ENCODE assay signal across 17 mouse cellular contexts in the genomic region with DNA sequence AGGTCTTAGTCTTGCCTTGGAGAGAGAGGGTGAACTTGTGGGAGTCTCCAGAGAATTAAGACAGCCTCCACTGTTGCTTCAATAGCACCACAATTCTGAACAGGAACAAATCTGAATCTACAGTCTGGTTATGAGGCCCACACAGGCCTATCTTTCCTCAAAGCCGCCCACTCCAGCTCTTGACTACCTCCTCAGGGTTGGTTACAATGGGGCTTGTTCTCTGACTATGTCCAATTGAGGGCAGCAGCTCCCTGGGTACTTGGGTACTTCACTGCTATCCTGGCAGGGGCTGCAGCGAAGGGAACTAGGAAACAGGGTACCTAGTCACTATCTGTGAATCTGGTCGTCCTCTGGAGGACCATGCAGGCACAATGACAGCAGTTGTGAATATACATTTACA.
DNase-seq lines count a peak whose midpoint lies in the region; ATAC-seq and TF ChIP-seq lines count a peak whose summit lies in the region.
"Had no signal": no experiment of that assay in that cellular context is flagged by ENCODE, and none has a peak within 500 bp of the region (broad histone marks: within the 10 kb centered on the region; RNA-seq: fewer than 3 reads in every experiment).

No protein-coding gene starts in this region.

- TF ChIP-seq CTCF in hindbrain, postnatal 0 days (IDR thresholded peaks at IDR 0.05; ENCODE audit: low read depth), result no peak

- DNase-seq in forebrain, embryonic 10.5 days (ENCODE audit: extremely low spot score, low spot score), result no peak
- DNase-seq in hindbrain, postnatal 0 days (ENCODE audit: low spot score), result no peak
- DNase-seq in neural tube, embryonic 10.5 days (ENCODE audit: extremely low spot score, low spot score), result no peak
- no peak for DNase-seq in spleen, postnatal 4 days (ENCODE audit: low spot score in 2 of 2)
- DNase-seq: adrenal gland, postnatal 10 days; cerebellum, adult 11-12 months; cerebellum, adult 9-10 months; cerebellum, postnatal 25 days; forebrain, postnatal 0 days; gastrocnemius, postnatal 36 days; heart, postnatal 36 days had no signal

- H3K27me3 ChIP-seq in forebrain, embryonic 15.5 days, result no peaks in the 10 kb centered on the region
- no peaks in the 10 kb centered on the region for H3K27me3 ChIP-seq in forebrain, embryonic 10.5 days (ENCODE audit: poor library complexity, severe bottlenecking)
- no peaks in the 10 kb centered on the region for H3K27me3 ChIP-seq in hindbrain, embryonic 13.5 days
- no peaks in the 10 kb centered on the region for H3K27me3 ChIP-seq in hindbrain, postnatal 0 days (ENCODE audit: insufficient read depth, low read length)
- no peaks in the 10 kb centered on the region for H3K27me3 ChIP-seq in neural tube, embryonic 15.5 days (replicated peaks)
- H3K27me3 ChIP-seq: embryonic facial prominence, embryonic 12.5 days; heart, embryonic 13.5 days had no signal

- 83% methylated on average over 3 of the region's 3 CpGs for WGBS in forebrain, embryonic 15.5 days
- WGBS in forebrain, embryonic 10.5 days, result 88% methylated on average over 3 of the region's 3 CpGs
- WGBS in hindbrain, embryonic 13.5 days, result 89% methylated on average over 3 of the region's 3 CpGs
- WGBS in hindbrain, postnatal 0 days, result 83% methylated on average over 3 of the region's 3 CpGs
- WGBS in neural tube, embryonic 15.5 days, result 81% methylated on average over 3 of the region's 3 CpGs

- no peak for ATAC-seq in forebrain, embryonic 15.5 days (replicated peaks)
- ATAC-seq in hindbrain, embryonic 13.5 days (ENCODE audit: low FRiP score), result no peak
- no peak for ATAC-seq in hindbrain, postnatal 0 days
- no peak for ATAC-seq in neural tube, embryonic 15.5 days (ENCODE audit: low FRiP score)
- ATAC-seq: forebrain, postnatal 0 days had no signal

- H3K4me3 ChIP-seq in forebrain, embryonic 15.5 days, result no peak overlapping the region
- H3K4me3 ChIP-seq in forebrain, embryonic 10.5 days, result no peak overlapping the region
- H3K4me3 ChIP-seq in hindbrain, embryonic 13.5 days, result no peak overlapping the region
- H3K4me3 ChIP-seq in hindbrain, postnatal 0 days (ENCODE audit: low read length), result no peak overlapping the region
- no peak overlapping the region for H3K4me3 ChIP-seq in neural tube, embryonic 15.5 days (replicated peaks)
- H3K4me3 ChIP-seq: embryonic facial prominence, embryonic 12.5 days; heart, embryonic 13.5 days had no signal

- no peak overlapping the region for H3K4me2 ChIP-seq in forebrain, embryonic 15.5 days (replicated peaks)
- H3K4me2 ChIP-seq in hindbrain, embryonic 13.5 days, result no peak overlapping the region
- H3K4me2 ChIP-seq in hindbrain, postnatal 0 days (ENCODE audit: low read depth, low read length), result no peak overlapping the region
- H3K4me2 ChIP-seq in neural tube, embryonic 15.5 days, result no peak overlapping the region
- H3K4me2 ChIP-seq: embryonic facial prominence, embryonic 12.5 days; heart, embryonic 13.5 days; hindbrain, embryonic 14.5 days had no signal

- no peak overlapping the region for H3K9ac ChIP-seq in forebrain, embryonic 15.5 days (replicated peaks)
- H3K9ac ChIP-seq in hindbrain, embryonic 13.5 days, result no peak overlapping the region
- H3K9ac ChIP-seq in hindbrain, postnatal 0 days (replicated peaks; ENCODE audit: low read length), result no peak overlapping the region
- no peak overlapping the region for H3K9ac ChIP-seq in neural tube, embryonic 15.5 days (replicated peaks)
- H3K9ac ChIP-seq: embryonic facial prominence, embryonic 12.5 days; forebrain, postnatal 0 days; heart, embryonic 13.5 days; hindbrain, embryonic 14.5 days had no signal

- peaks cover 22% of the 10 kb centered on the region for H3K36me3 ChIP-seq in forebrain, embryonic 15.5 days
- H3K36me3 ChIP-seq in forebrain, embryonic 10.5 days (replicated peaks), result peaks cover 29% of the 10 kb centered on the region
- peaks cover 26% of the 10 kb centered on the region for H3K36me3 ChIP-seq in hindbrain, embryonic 13.5 days
- H3K36me3 ChIP-seq in hindbrain, postnatal 0 days (ENCODE audit: insufficient read depth, low read length), result peaks cover 17% of the 10 kb centered on the region; the same call in 1 of the 2 replicates
- H3K36me3 ChIP-seq in neural tube, embryonic 15.5 days, result peaks cover 17% of the 10 kb centered on the region

- peaks cover 5% of the 10 kb centered on the region; the same call in 1 of the 2 replicates for H3K4me1 ChIP-seq in forebrain, embryonic 15.5 days
- H3K4me1 ChIP-seq in forebrain, embryonic 10.5 days, result peaks cover 5% of the 10 kb centered on the region; the same call in 1 of the 2 replicates
- H3K4me1 ChIP-seq in hindbrain, embryonic 13.5 days (replicated peaks), result peaks cover 10% of the 10 kb centered on the region; the same call in 1 of the 2 replicates
- H3K4me1 ChIP-seq in hindbrain, postnatal 0 days (ENCODE audit: insufficient read depth, low read length), result no peaks in the 10 kb centered on the region
- 0 out of 2 replicates have a peak, but pooled peaks cover 2% of the 10 kb centered on the region for H3K4me1 ChIP-seq in neural tube, embryonic 15.5 days

- H3K9me3 ChIP-seq in forebrain, embryonic 15.5 days, result no peaks in the 10 kb centered on the region
- H3K9me3 ChIP-seq in forebrain, embryonic 10.5 days, result no peaks in the 10 kb centered on the region
- no peaks in the 10 kb centered on the region for H3K9me3 ChIP-seq in hindbrain, embryonic 13.5 days
- H3K9me3 ChIP-seq in hindbrain, postnatal 0 days (ENCODE audit: low read length), result no peaks in the 10 kb centered on the region
- no peaks in the 10 kb centered on the region for H3K9me3 ChIP-seq in neural tube, embryonic 15.5 days (replicated peaks)
- H3K9me3 ChIP-seq: embryonic facial prominence, embryonic 12.5 days; heart, embryonic 13.5 days had no signal

- peak overlapping the region; percentile 52; the same call in 1 of the 2 replicates for H3K27ac ChIP-seq in forebrain, embryonic 15.5 days (replicated peaks)
- no peak overlapping the region for H3K27ac ChIP-seq in forebrain, embryonic 10.5 days
- H3K27ac ChIP-seq in hindbrain, embryonic 13.5 days, result 0 out of 2 replicates have a peak overlapping the region, but pooled peaks have one; percentile 8
- H3K27ac ChIP-seq in hindbrain, postnatal 0 days, result no peak overlapping the region
- H3K27ac ChIP-seq in neural tube, embryonic 15.5 days (replicated peaks), result 0 out of 2 replicates have a peak overlapping the region, but pooled peaks have one; percentile 23
- H3K27ac ChIP-seq: embryonic facial prominence, embryonic 12.5 days; heart, embryonic 13.5 days; hindbrain, embryonic 14.5 days had no signal

Comparison
In these comparisons a context has a peak if more than half of its experiments do, and no peak if none do; other contexts are left out.
1. H3K27ac ChIP-seq: peak in forebrain, embryonic 15.5 days (single experiment), hindbrain, embryonic 13.5 days (single experiment) and neural tube, embryonic 15.5 days (single experiment); none in forebrain, embryonic 10.5 days (single experiment) and hindbrain, postnatal 0 days (single experiment).